Mouse (Mus musculus): ENCODE results near the gene Mlh3. TPM values are rescaled to one million over a fixed set of nuclear protein-coding genes. Genes with fewer than 3 reads are reported as not detected.

The Mlh3 gene
- total and polyA plus RNA-seq, 3 experiments, result 7.8 to 9.8 (median 8.3) TPM

Other genes with a start within 250 kb of the Mlh3 start
- 11.6 and 13.3 TPM in 2 replicates for gene Prox2, start 159.8 kb downstream of the Mlh3 start, total RNA-seq (2012; rRNA removed)
- gene Prox2, start 159.8 kb downstream of the Mlh3 start, total RNA-seq (2014; rRNA removed), result 2.4 TPM in 2 replicates
- gene Prox2, start 159.8 kb downstream of the Mlh3 start, polyA plus RNA-seq (2012; ENCODE audit: insufficient read length, low read depth), result 4.5 and 5.2 TPM in 2 replicates
- 116 and 122 TPM in 2 replicates for gene Dlst, start 159.8 kb downstream of the Mlh3 start, total RNA-seq (2012; rRNA removed)
- 144 TPM in 2 replicates for gene Dlst, start 159.8 kb downstream of the Mlh3 start, total RNA-seq (2014; rRNA removed)
- gene Dlst, start 159.8 kb downstream of the Mlh3 start, polyA plus RNA-seq (2012; ENCODE audit: insufficient read length, low read depth), result 165 and 208 TPM in 2 replicates
- 0.21 and 0.97 TPM in 2 replicates for gene Rps6kl1, start 119.3 kb downstream of the Mlh3 start, total RNA-seq (2012; rRNA removed)
- 0.36 and 0.43 TPM in 2 replicates for gene Rps6kl1, start 119.3 kb downstream of the Mlh3 start, total RNA-seq (2014; rRNA removed)
- 0.59 and 0.86 TPM in 2 replicates for gene Rps6kl1, start 119.3 kb downstream of the Mlh3 start, polyA plus RNA-seq (2012; ENCODE audit: insufficient read length, low read depth)
- 0.34 and 0.50 TPM in 2 replicates for gene Pgf, start 92.8 kb downstream of the Mlh3 start, total RNA-seq (2012; rRNA removed)
- 0.64 and 0.76 TPM in 2 replicates for gene Pgf, start 92.8 kb downstream of the Mlh3 start, total RNA-seq (2014; rRNA removed)
- 0.73 and 1.7 TPM in 2 replicates for gene Pgf, start 92.8 kb downstream of the Mlh3 start, polyA plus RNA-seq (2012; ENCODE audit: insufficient read length, low read depth)
- gene Eif2b2, start 51.1 kb downstream of the Mlh3 start, total RNA-seq (2012; rRNA removed), result 123 and 138 TPM in 2 replicates
- 83.6 and 94.9 TPM in 2 replicates for gene Eif2b2, start 51.1 kb downstream of the Mlh3 start, total RNA-seq (2014; rRNA removed)
- 143 and 180 TPM in 2 replicates for gene Eif2b2, start 51.1 kb downstream of the Mlh3 start, polyA plus RNA-seq (2012; ENCODE audit: insufficient read length, low read depth)
- gene Acyp1, start 17.8 kb upstream of the Mlh3 start, total RNA-seq (2012; rRNA removed), result 22.7 and 27.5 TPM in 2 replicates
- 34.0 and 37.2 TPM in 2 replicates for gene Acyp1, start 17.8 kb upstream of the Mlh3 start, total RNA-seq (2014; rRNA removed)
- gene Acyp1, start 17.8 kb upstream of the Mlh3 start, polyA plus RNA-seq (2012; ENCODE audit: insufficient read length, low read depth), result 10.7 and 15.3 TPM in 2 replicates
- gene Zc2hc1c, start 18.0 kb upstream of the Mlh3 start, total RNA-seq (2012; rRNA removed), result 0.08 and 0.13 TPM in 2 replicates
- gene Zc2hc1c, start 18.0 kb upstream of the Mlh3 start, total RNA-seq (2014; rRNA removed), result not detected in 2 replicates
- 0.13 and 0.19 TPM in 2 replicates for gene Zc2hc1c, start 18.0 kb upstream of the Mlh3 start, polyA plus RNA-seq (2012; ENCODE audit: insufficient read length, low read depth)
- gene Nek9, start 68.8 kb upstream of the Mlh3 start, total RNA-seq (2012; rRNA removed), result 23.5 and 27.4 TPM in 2 replicates
- 12.7 and 15.6 TPM in 2 replicates for gene Nek9, start 68.8 kb upstream of the Mlh3 start, total RNA-seq (2014; rRNA removed)
- 30.9 and 32.0 TPM in 2 replicates for gene Nek9, start 68.8 kb upstream of the Mlh3 start, polyA plus RNA-seq (2012; ENCODE audit: insufficient read length, low read depth)
- 70.2 and 73.8 TPM in 2 replicates for gene Tmed10, start 104.2 kb upstream of the Mlh3 start, total RNA-seq (2012; rRNA removed)
- gene Tmed10, start 104.2 kb upstream of the Mlh3 start, total RNA-seq (2014; rRNA removed), result 59.8 and 60.0 TPM in 2 replicates
- 211 and 216 TPM in 2 replicates for gene Tmed10, start 104.2 kb upstream of the Mlh3 start, polyA plus RNA-seq (2012; ENCODE audit: insufficient read length, low read depth)
- 0.17 and 0.21 TPM in 2 replicates for gene Fos, start 203.3 kb upstream of the Mlh3 start, total RNA-seq (2012; rRNA removed)
- gene Fos, start 203.3 kb upstream of the Mlh3 start, total RNA-seq (2014; rRNA removed), result 0.20 and 0.76 TPM in 2 replicates
- gene Fos, start 203.3 kb upstream of the Mlh3 start, polyA plus RNA-seq (2012; ENCODE audit: insufficient read length, low read depth), result 0.11 and 0.26 TPM in 2 replicates